Mouse (Mus musculus) midbrain, postnatal 0 days (tissue): ENCODE data around the gene Frmd5. TPM values are rescaled to one million over a fixed set of nuclear protein-coding genes. Genes with fewer than 3 reads are reported as not detected.

Experiments
- ATAC-seq: fragments of 200-750 bp; cut with Nextera tagmentation; 2 replicates; pipeline ENCODE4 v1.8.0; 2017; ENCODE audit warnings: moderate number of reproducible peaks, mild to moderate bottlenecking, moderate TSS enrichment, moderate library complexity; ENCODE audit not compliant: low FRiP score
- DNase-seq: peaks from one replicate; pipeline ENCODE4 v3.0.0-alpha.2; 2015; ENCODE audit warnings: low spot score
- H3K27ac ChIP-seq: fragments of 300-500 bp; sonication (generic); 2 replicates; pipeline ENCODE4 v1.5.1; 2014; ENCODE audit warnings: low read depth, mild to moderate bottlenecking, low read length, mixed read lengths
- H3K27me3 ChIP-seq: fragments of 300-500 bp; sonication (generic); 2 replicates; pipeline ENCODE4 v1.6.1; 2014; ENCODE audit warnings: low read length, control low read depth, mixed read lengths; ENCODE audit not compliant: insufficient read depth
- H3K36me3 ChIP-seq: fragments of 300-500 bp; sonication (generic); 2 replicates; pipeline ENCODE4 v1.6.1; 2014; ENCODE audit warnings: low read length, control low read depth, mixed read lengths; ENCODE audit not compliant: insufficient read depth
- H3K4me1 ChIP-seq: fragments of 300-500 bp; sonication (generic); 2 replicates; pipeline ENCODE4 v1.6.1; 2014; ENCODE audit warnings: mild to moderate bottlenecking, control low read depth, antibody characterized with exemption, low read length, mixed read lengths; ENCODE audit not compliant: insufficient read depth
- H3K4me2 ChIP-seq: fragments of 300-500 bp; sonication (generic); 2 replicates; pipeline ENCODE4 v1.6.1; 2014; ENCODE audit warnings: low read depth, mild to moderate bottlenecking, low read length, mixed read lengths; ENCODE audit not compliant: poor library complexity, severe bottlenecking
- H3K4me3 ChIP-seq: fragments of 300-500 bp; sonication (generic); 2 replicates; pipeline ENCODE4 v1.5.1; 2014; ENCODE audit warnings: low read depth, mild to moderate bottlenecking, low read length, moderate library complexity
- H3K9ac ChIP-seq: fragments of 300-500 bp; sonication (generic); replicated peaks from 2 replicates; pipeline ENCODE4 v1.6.1; 2014; ENCODE audit warnings: mild to moderate bottlenecking, low read length, moderate library complexity, mixed read lengths; ENCODE audit not compliant: poor library complexity, severe bottlenecking
- H3K9me3 ChIP-seq: fragments of 300-500 bp; sonication (generic); 2 replicates; pipeline ENCODE4 v1.6.1; 2016; ENCODE audit warnings: low read length, control low read depth
- CTCF ChIP-seq: IDR thresholded peaks from 2 replicates; pipeline ENCODE4 v1.5.1; 2016; ENCODE audit warnings: antibody characterized with exemption, mild to moderate bottlenecking
- WGBS: fragments of 180-500 bp; shearing (Covaris S2); extraction: QIAGEN DNeasy Blood & Tissue Kit; methylation state at CpG from one replicate; pipeline ENCODE4 v1.1.7; 2014; 5-methylcytosine and 5-hydroxymethylcytosine counted together
- polyA plus RNA-seq: library from polyadenylated mRNA; unstranded; fragments of >200 nt; fragmentation: Nextera tagmentation; extraction: Ambion mirVana; gene quantifications from 2 replicates; pipeline ENCODE4 v1.2.1, GENCODE M21; 2015
- total RNA-seq: library from RNA; depleted of rRNA; stranded (reverse); fragments of >200 nt; gene quantifications from 2 replicates; pipeline ENCODE4 v1.2.3, GENCODE M21; 2014

Frmd5 gene
- total and polyA plus RNA-seq, 2 experiments from 2014 or later: 14.6 to 38.3 TPM

DNA sequence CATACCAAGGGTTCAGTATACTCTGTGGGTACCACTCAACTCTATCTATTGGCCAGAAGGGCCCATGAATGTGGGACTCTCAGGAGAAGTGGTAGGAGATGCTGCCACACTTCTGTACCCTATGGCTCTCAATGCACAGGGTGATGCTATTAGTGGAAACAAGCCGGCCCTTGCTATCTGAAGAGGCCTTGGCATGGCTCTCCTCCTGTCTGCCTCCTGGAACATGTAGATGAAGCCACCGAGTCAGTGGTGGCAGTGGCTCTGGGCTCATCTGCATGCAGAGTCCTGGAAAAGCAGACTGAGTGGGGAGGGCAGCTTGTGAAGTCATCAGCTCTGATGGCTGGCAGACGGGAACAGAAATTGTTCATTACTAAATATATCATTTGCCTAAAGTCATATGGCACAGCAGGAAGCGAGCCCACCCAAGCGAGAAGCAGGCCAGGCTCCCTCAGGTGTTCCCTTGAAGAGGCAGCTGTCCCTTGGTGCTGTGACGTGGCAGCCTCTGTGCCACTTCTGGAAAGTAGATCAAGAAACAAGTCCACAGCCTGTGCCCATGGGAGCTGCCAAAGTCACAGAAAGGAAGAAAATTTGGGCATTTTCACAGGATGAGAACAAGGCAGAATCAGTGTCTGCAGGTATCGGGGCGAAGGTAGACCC, 235.8 kb downstream of the Frmd5 start:
- no peaks in the 10 kb centered on the region for H3K4me1 ChIP-seq
- no peaks in the 10 kb centered on the region; the same call in 1 of the 2 replicates for H3K27me3 ChIP-seq
- ATAC-seq (no peak), DNase-seq (no peak)
- H3K36me3 ChIP-seq: peaks cover 26% of the 10 kb centered on the region
- H3K9ac ChIP-seq: no peak overlapping the region
- H3K27ac ChIP-seq: no peak overlapping the region
- H3K9me3 ChIP-seq: no peaks in the 10 kb centered on the region
- TF ChIP-seq CTCF: no peak
- no peak overlapping the region for H3K4me2 ChIP-seq
- 81% methylated on average over 8 of the region's 8 CpGs for WGBS
- no peak overlapping the region for H3K4me3 ChIP-seq

GRCm38 (mm10) chr2:121570049-121570448, 236.8 kb downstream of the Frmd5 start:
- H3K4me1 ChIP-seq: no peaks in the 10 kb centered on the region
- no peak overlapping the region for H3K4me3 ChIP-seq
- no peak overlapping the region for H3K9ac ChIP-seq
- H3K9me3 ChIP-seq: no peaks in the 10 kb centered on the region
- DNase-seq (no peak), ATAC-seq (no peak)
- H3K27me3 ChIP-seq: no peaks in the 10 kb centered on the region; the same call in 1 of the 2 replicates
- 94% methylated on average over 3 of the region's 3 CpGs for WGBS
- H3K4me2 ChIP-seq: no peak overlapping the region
- TF ChIP-seq CTCF: no peak
- H3K27ac ChIP-seq: no peak overlapping the region
- H3K36me3 ChIP-seq: peaks cover 26% of the 10 kb centered on the region

- peaks cover 20% of the 10 kb centered on the region for H3K36me3 ChIP-seq
- DNase-seq (peak; percentile 45), ATAC-seq (no peak)
- H3K27ac ChIP-seq: no peak overlapping the region
- H3K4me2 ChIP-seq: no peak overlapping the region
- H3K4me1 ChIP-seq: no peaks in the 10 kb centered on the region
- H3K9me3 ChIP-seq: no peaks in the 10 kb centered on the region
- TF ChIP-seq CTCF: no peak
- H3K4me3 ChIP-seq: no peak overlapping the region
- no peaks in the 10 kb centered on the region for H3K27me3 ChIP-seq
- WGBS: 65% methylated on average over 5 of the region's 5 CpGs
- H3K9ac ChIP-seq: no peak overlapping the region
Measured at GRCm38 (mm10) chr2:121565911-121566310, 241.0 kb downstream of the Frmd5 start.

DNA sequence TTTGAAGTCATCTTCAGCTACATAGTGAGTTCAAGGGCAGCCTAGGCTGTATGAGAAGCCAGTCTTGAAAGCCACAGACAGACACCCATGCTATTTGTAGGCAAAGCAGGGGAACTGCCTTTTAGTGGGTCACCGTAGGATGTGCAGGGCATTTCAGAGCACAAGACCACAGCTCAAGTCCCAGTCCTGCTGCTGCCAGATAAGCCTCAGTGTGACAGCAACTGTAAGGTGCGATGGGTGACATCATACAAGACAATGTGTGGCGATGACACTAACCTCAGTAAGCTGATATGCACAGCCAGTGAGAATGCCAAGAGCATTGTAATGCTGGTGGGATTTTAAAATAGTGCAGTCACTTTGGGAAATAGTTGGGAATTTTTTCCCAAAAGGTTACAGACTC, 243.8 kb downstream of the Frmd5 start:
- DNase-seq: no peak
- Histone ChIP-seq H3K4me3 (no peak overlapping the region), H3K9me3 (no peaks in the 10 kb centered on the region), H3K36me3 (peaks cover 14% of the 10 kb centered on the region), H3K27ac (no peak overlapping the region), H3K4me2 (no peak overlapping the region), H3K27me3 (no peaks in the 10 kb centered on the region), H3K4me1 (no peaks in the 10 kb centered on the region), H3K9ac (no peak overlapping the region)
- no peak for TF ChIP-seq CTCF
- WGBS: 95% methylated on average over 3 of the region's 3 CpGs
- no peak for ATAC-seq

- no peak overlapping the region for H3K9ac ChIP-seq
- no peaks in the 10 kb centered on the region for H3K4me1 ChIP-seq
- H3K4me3 ChIP-seq: no peak overlapping the region
- ATAC-seq (0 out of 2 replicates have a peak, but pooled peaks have one; percentile 34), DNase-seq (no peak)
- peaks cover 45% of the 10 kb centered on the region for H3K36me3 ChIP-seq
- no peak overlapping the region for H3K27ac ChIP-seq
- 84% methylated on average over 8 of the region's 8 CpGs for WGBS
- no peaks in the 10 kb centered on the region for H3K27me3 ChIP-seq
- H3K9me3 ChIP-seq: no peaks in the 10 kb centered on the region
- H3K4me2 ChIP-seq: no peak overlapping the region
- no peak for TF ChIP-seq CTCF
Measured at GRCm38 (mm10) chr2:121551271-121551670, 255.6 kb downstream of the Frmd5 start.

GRCm38 (mm10) chr2:121549630-121550029, 257.3 kb downstream of the Frmd5 start:
- peaks cover 50% of the 10 kb centered on the region for H3K36me3 ChIP-seq
- TF ChIP-seq CTCF: no peak

More at GRCm38 (mm10) chr2:121549630-121550029, 257.3 kb downstream of the Frmd5 start:
- Histone ChIP-seq H3K4me1 (no peaks in the 10 kb centered on the region), H3K27me3 (no peaks in the 10 kb centered on the region), H3K9ac (no peak overlapping the region), H3K9me3 (no peaks in the 10 kb centered on the region), H3K4me2 (no peak overlapping the region), H3K4me3 (no peak overlapping the region), H3K27ac (no peak overlapping the region)
- WGBS: 93% methylated on average over 6 of the region's 6 CpGs
- DNase-seq: no peak
- ATAC-seq: no peak
